Mouse (Mus musculus): ENCODE data around the gene Olfr1269. TPM values are rescaled to one million over a fixed set of nuclear protein-coding genes. Genes with fewer than 3 reads are reported as not detected.

Gene Olfr1269
- not detected in 2 replicates for total RNA-seq (2014; rRNA removed)
- polyA plus RNA-seq (2012; rRNA removed): not detected in 2 replicates

DNA sequence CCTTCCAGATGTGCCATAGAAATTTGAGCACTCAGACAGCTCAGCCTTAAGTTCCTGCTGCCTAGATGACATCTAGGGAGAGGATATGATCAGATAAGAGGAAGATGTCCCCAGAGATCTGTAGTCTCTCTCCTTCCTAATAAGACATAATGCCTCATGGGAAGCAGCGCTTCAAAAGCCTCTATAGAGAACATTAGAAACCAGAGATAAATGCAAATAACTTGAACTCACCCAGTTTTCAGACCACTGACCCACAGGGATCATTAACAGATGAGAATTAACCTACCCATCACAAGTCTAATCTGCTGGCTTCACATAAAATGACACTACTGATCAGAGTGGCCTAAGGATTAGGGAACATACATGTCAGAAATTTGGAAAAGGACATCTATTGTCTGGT is at the start of gene Olfr1269:
Olfr1269 (minus strand) TSS at position 101 of the 400 bp plus-strand sequence.
- no peak within 1 kb of the TSS for H3K27ac ChIP-seq (replicated peaks; ENCODE audit: insufficient read depth, low read depth, low read length)
- WGBS: 90% methylated on average over 1 of the region's 1 CpGs
- H3K4me1 ChIP-seq (ENCODE audit: control insufficient read depth, insufficient read depth, low read length): no peaks in the 10 kb centered on the region
- no peak for DNase-seq (ENCODE audit: extremely low read depth, low read depth, low spot score)
- no peak within 1 kb of the TSS for H3K4me3 ChIP-seq (ENCODE audit: insufficient read depth, low read depth, low read length)
- TF ChIP-seq CTCF (IDR thresholded peaks at IDR 0.05; ENCODE audit: low read depth, low read length) (no peak), POLR2A (IDR thresholded peaks at IDR 0.05; ENCODE audit: extremely low read depth, insufficient read depth, low read length) (no peak)
- H3K79me2 ChIP-seq (ENCODE audit: control insufficient read depth, insufficient read depth, low read length): no peaks in the 10 kb centered on the region
- H3K9ac ChIP-seq (ENCODE audit: low read depth, low read length): no peak within 1 kb of the TSS
- H3K36me3 ChIP-seq (ENCODE audit: control insufficient read depth, insufficient read depth, low read length): no peaks in the 10 kb centered on the region
- H3K27me3 ChIP-seq (ENCODE audit: control insufficient read depth, insufficient read depth, low read length): no peaks in the 10 kb centered on the region

DNA sequence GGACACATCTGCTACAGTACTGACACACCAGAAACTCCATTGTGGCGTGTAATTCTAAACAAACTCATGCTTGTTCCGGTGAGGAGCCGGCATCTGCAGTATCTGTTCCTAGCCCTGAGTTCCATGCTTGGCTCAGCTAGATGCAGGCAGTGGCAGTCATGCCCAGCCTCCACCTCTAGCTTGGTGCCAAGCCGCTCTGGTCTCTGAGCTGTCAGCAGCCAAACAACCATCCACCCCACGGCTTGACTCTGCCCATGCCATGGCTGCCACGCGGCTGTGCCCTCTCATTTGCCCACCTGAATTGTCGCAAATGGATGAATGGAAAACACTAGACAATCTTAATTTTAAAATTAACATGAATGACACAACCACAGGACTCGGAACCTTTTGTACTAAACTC is 32.7 kb upstream of the Olfr1269 start:
- Histone ChIP-seq H3K79me2 (ENCODE audit: control insufficient read depth, insufficient read depth, low read length) (no peaks in the 10 kb centered on the region), H3K27me3 (ENCODE audit: control insufficient read depth, insufficient read depth, low read length) (no peaks in the 10 kb centered on the region), H3K36me3 (ENCODE audit: control insufficient read depth, insufficient read depth, low read length) (no peaks in the 10 kb centered on the region), H3K4me1 (ENCODE audit: control insufficient read depth, insufficient read depth, low read length) (no peaks in the 10 kb centered on the region), H3K27ac (replicated peaks; ENCODE audit: insufficient read depth, low read depth, low read length) (no peak overlapping the region), H3K4me3 (ENCODE audit: insufficient read depth, low read depth, low read length) (no peak overlapping the region), H3K9ac (ENCODE audit: low read depth, low read length) (no peak overlapping the region)
- no peak for DNase-seq (ENCODE audit: extremely low read depth, low read depth, low spot score)
- TF ChIP-seq CTCF (IDR thresholded peaks at IDR 0.05; ENCODE audit: low read depth, low read length) (no peak), POLR2A (IDR thresholded peaks at IDR 0.05; ENCODE audit: extremely low read depth, insufficient read depth, low read length) (no peak)
- 89% methylated on average over 9 of the region's 9 CpGs for WGBS

- WGBS: 76% methylated on average over 3 of the region's 3 CpGs
- TF ChIP-seq CTCF (IDR thresholded peaks at IDR 0.05; ENCODE audit: low read depth, low read length): no peak
- no peak for TF ChIP-seq POLR2A (IDR thresholded peaks at IDR 0.05; ENCODE audit: extremely low read depth, insufficient read depth, low read length)
- no peak for DNase-seq (ENCODE audit: extremely low read depth, low read depth, low spot score)
- Histone ChIP-seq H3K9ac (ENCODE audit: low read depth, low read length) (no peak within 1 kb of the TSS), H3K4me3 (ENCODE audit: insufficient read depth, low read depth, low read length) (no peak within 1 kb of the TSS), H3K36me3 (ENCODE audit: control insufficient read depth, insufficient read depth, low read length) (no peaks in the 10 kb centered on the region), H3K27ac (replicated peaks; ENCODE audit: insufficient read depth, low read depth, low read length) (no peak within 1 kb of the TSS), H3K4me1 (ENCODE audit: control insufficient read depth, insufficient read depth, low read length) (no peaks in the 10 kb centered on the region), H3K79me2 (ENCODE audit: control insufficient read depth, insufficient read depth, low read length) (no peaks in the 10 kb centered on the region), H3K27me3 (ENCODE audit: control insufficient read depth, insufficient read depth, low read length) (no peaks in the 10 kb centered on the region)
These were observed 31.8 kb upstream of the Olfr1269 start, which contains the start of gene Olfr1270 for GRCm38 (mm10) chr2:90152991-90153390. TSS of gene Olfr1270 (minus strand) at chr2:90153091.

DNA sequence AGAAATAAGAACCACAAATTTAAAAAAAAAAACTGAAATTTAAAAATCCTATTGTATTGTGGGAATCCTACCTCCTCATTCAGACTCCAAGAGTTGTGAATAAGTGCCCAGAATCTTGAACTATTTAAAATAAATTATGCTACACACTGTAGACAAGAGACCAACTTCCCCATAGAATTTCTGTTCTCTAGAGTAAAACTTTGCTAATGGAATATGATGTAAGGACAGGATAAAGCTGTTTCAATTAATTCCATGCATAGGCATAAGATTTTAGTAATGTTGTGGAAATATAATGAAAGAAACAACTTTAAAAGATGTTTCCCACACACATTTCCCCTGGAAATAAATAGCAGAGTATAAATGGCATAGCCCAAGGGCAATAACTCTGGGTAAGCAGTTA is 21.0 kb upstream of the Olfr1269 start, which contains the start of gene Olfr32:
Olfr32 (minus strand) TSS at position 101 of the 400 bp plus-strand sequence.
- H3K79me2 ChIP-seq (ENCODE audit: control insufficient read depth, insufficient read depth, low read length): no peaks in the 10 kb centered on the region
- no peak within 1 kb of the TSS for H3K27ac ChIP-seq (replicated peaks; ENCODE audit: insufficient read depth, low read depth, low read length)
- H3K27me3 ChIP-seq (ENCODE audit: control insufficient read depth, insufficient read depth, low read length): no peaks in the 10 kb centered on the region
- no peaks in the 10 kb centered on the region for H3K36me3 ChIP-seq (ENCODE audit: control insufficient read depth, insufficient read depth, low read length)
- H3K4me1 ChIP-seq (ENCODE audit: control insufficient read depth, insufficient read depth, low read length): no peaks in the 10 kb centered on the region
- DNase-seq (ENCODE audit: extremely low read depth, low read depth, low spot score): no peak
- no peak within 1 kb of the TSS for H3K9ac ChIP-seq (ENCODE audit: low read depth, low read length)
- TF ChIP-seq POLR2A (IDR thresholded peaks at IDR 0.05; ENCODE audit: extremely low read depth, insufficient read depth, low read length): no peak
- no peak for TF ChIP-seq CTCF (IDR thresholded peaks at IDR 0.05; ENCODE audit: low read depth, low read length)
- H3K4me3 ChIP-seq (ENCODE audit: insufficient read depth, low read depth, low read length): no peak within 1 kb of the TSS

GRCm38 (mm10) chr2:90070065-90070464 is 51.1 kb downstream of the Olfr1269 start:
- Histone ChIP-seq H3K4me1 (ENCODE audit: control insufficient read depth, insufficient read depth, low read length) (no peaks in the 10 kb centered on the region), H3K27me3 (ENCODE audit: control insufficient read depth, insufficient read depth, low read length) (no peaks in the 10 kb centered on the region), H3K79me2 (ENCODE audit: control insufficient read depth, insufficient read depth, low read length) (no peaks in the 10 kb centered on the region), H3K9ac (ENCODE audit: low read depth, low read length) (no peak overlapping the region), H3K36me3 (ENCODE audit: control insufficient read depth, insufficient read depth, low read length) (no peaks in the 10 kb centered on the region), H3K27ac (replicated peaks; ENCODE audit: insufficient read depth, low read depth, low read length) (no peak overlapping the region), H3K4me3 (ENCODE audit: insufficient read depth, low read depth, low read length) (no peak overlapping the region)
- no peak for TF ChIP-seq CTCF (IDR thresholded peaks at IDR 0.05; ENCODE audit: low read depth, low read length)
- TF ChIP-seq POLR2A (IDR thresholded peaks at IDR 0.05; ENCODE audit: extremely low read depth, insufficient read depth, low read length): no peak
- no peak for DNase-seq (ENCODE audit: extremely low read depth, low read depth, low spot score)
- 66% methylated on average over 2 of the region's 2 CpGs for WGBS

Other genes starting within 250 kb of the Olfr1269 start
- not detected in 2 replicates for gene Olfr1257, start 243.0 kb downstream of the Olfr1269 start, total RNA-seq (2014; rRNA removed)
- not detected in 2 replicates for gene Olfr1257, start 243.0 kb downstream of the Olfr1269 start, polyA plus RNA-seq (2012; rRNA removed)
- gene Olfr1258, start 194.1 kb downstream of the Olfr1269 start, total RNA-seq (2014; rRNA removed): not detected in 2 replicates
- gene Olfr1258, start 194.1 kb downstream of the Olfr1269 start, polyA plus RNA-seq (2012; rRNA removed): not detected in 2 replicates
- gene Olfr1259, start 172.7 kb downstream of the Olfr1269 start, total RNA-seq (2014; rRNA removed): not detected in 2 replicates
- not detected in 2 replicates for gene Olfr1259, start 172.7 kb downstream of the Olfr1269 start, polyA plus RNA-seq (2012; rRNA removed)
- not detected in 2 replicates for gene Olfr1260, start 147.1 kb downstream of the Olfr1269 start, total RNA-seq (2014; rRNA removed)
- gene Olfr1260, start 147.1 kb downstream of the Olfr1269 start, polyA plus RNA-seq (2012; rRNA removed): not detected in 2 replicates
- not detected in 2 replicates for gene Olfr1261, start 130.2 kb downstream of the Olfr1269 start, total RNA-seq (2014; rRNA removed)
- gene Olfr1261, start 130.2 kb downstream of the Olfr1269 start, polyA plus RNA-seq (2012; rRNA removed): not detected in 2 replicates
- not detected in 2 replicates for gene Olfr1262, start 121.3 kb downstream of the Olfr1269 start, total RNA-seq (2014; rRNA removed)
- gene Olfr1262, start 121.3 kb downstream of the Olfr1269 start, polyA plus RNA-seq (2012; rRNA removed): not detected in 2 replicates
- not detected in 2 replicates for gene Olfr1263, start 109.3 kb downstream of the Olfr1269 start, total RNA-seq (2014; rRNA removed)
- gene Olfr1263, start 109.3 kb downstream of the Olfr1269 start, polyA plus RNA-seq (2012; rRNA removed): not detected in 2 replicates
- not detected in 2 replicates for gene Olfr1264, start 95.8 kb downstream of the Olfr1269 start, total RNA-seq (2014; rRNA removed)
- gene Olfr1264, start 95.8 kb downstream of the Olfr1269 start, polyA plus RNA-seq (2012; rRNA removed): not detected in 2 replicates
- gene Olfr1265, start 86.1 kb downstream of the Olfr1269 start, total RNA-seq (2014; rRNA removed): not detected in 2 replicates
- gene Olfr1265, start 86.1 kb downstream of the Olfr1269 start, polyA plus RNA-seq (2012; rRNA removed): not detected in 2 replicates
- gene Olfr140, start 57.8 kb downstream of the Olfr1269 start, total RNA-seq (2014; rRNA removed): not detected in 2 replicates
- not detected in 2 replicates for gene Olfr140, start 57.8 kb downstream of the Olfr1269 start, polyA plus RNA-seq (2012; rRNA removed)
- gene Olfr32, start 20.9 kb upstream of the Olfr1269 start, total RNA-seq (2014; rRNA removed): not detected in 2 replicates
- not detected in 2 replicates for gene Olfr32, start 20.9 kb upstream of the Olfr1269 start, polyA plus RNA-seq (2012; rRNA removed)
- gene Olfr1270, start 31.7 kb upstream of the Olfr1269 start, total RNA-seq (2014; rRNA removed): not detected in 2 replicates
- gene Olfr1270, start 31.7 kb upstream of the Olfr1269 start, polyA plus RNA-seq (2012; rRNA removed): not detected in 2 replicates
- not detected in 2 replicates for gene Olfr1506, start 103.1 kb upstream of the Olfr1269 start, total RNA-seq (2014; rRNA removed)
- gene Olfr1506, start 103.1 kb upstream of the Olfr1269 start, polyA plus RNA-seq (2012; rRNA removed): not detected in 2 replicates
- not detected in 2 replicates for gene Olfr142, start 136.2 kb upstream of the Olfr1269 start, total RNA-seq (2014; rRNA removed)
- not detected in 2 replicates for gene Olfr142, start 136.2 kb upstream of the Olfr1269 start, polyA plus RNA-seq (2012; rRNA removed)
- not detected in 2 replicates for gene Olfr1271, start 149.6 kb upstream of the Olfr1269 start, total RNA-seq (2014; rRNA removed)
- not detected in 2 replicates for gene Olfr1271, start 149.6 kb upstream of the Olfr1269 start, polyA plus RNA-seq (2012; rRNA removed)
- gene Olfr1272, start 171.4 kb upstream of the Olfr1269 start, total RNA-seq (2014; rRNA removed): not detected in 2 replicates
- gene Olfr1272, start 171.4 kb upstream of the Olfr1269 start, polyA plus RNA-seq (2012; rRNA removed): not detected in 2 replicates
- not detected in 2 replicates for gene Gm13769, start 200.8 kb upstream of the Olfr1269 start, total RNA-seq (2014; rRNA removed)
- gene Gm13769, start 200.8 kb upstream of the Olfr1269 start, polyA plus RNA-seq (2012; rRNA removed): not detected in 2 replicates